Mouse (Mus musculus) testis, postnatal 14 days (tissue): ENCODE data around the gene Sept4.

Experiments
- DNase-seq: peaks from one replicate; pipeline ENCODE4 v3.0.0; 2021; ENCODE audit warnings: low spot score

Sept4 gene

GRCm38 (mm10) chr11:87579713-87580112 lies 11.0 kb downstream of the Sept4 start:
- no peak for DNase-seq

GRCm38 (mm10) chr11:87580543-87581085 lies 11.9 kb downstream of the Sept4 start:
- no peak for DNase-seq

- DNase-seq, result no peak
Observed at GRCm38 (mm10) chr11:87581161-87581865, 12.6 kb downstream of the Sept4 start.

- no peak for DNase-seq
Observed at GRCm38 (mm10) chr11:87581933-87582710, 13.4 kb downstream of the Sept4 start.

- DNase-seq, result no peak
Observed at GRCm38 (mm10) chr11:87583291-87584034, 14.8 kb downstream of the Sept4 start.

- DNase-seq, result no peak
Observed at GRCm38 (mm10) chr11:87584711-87585505, 16.2 kb downstream of the Sept4 start.

- DNase-seq, result no peak
Observed at GRCm38 (mm10) chr11:87587211-87587874, 18.6 kb downstream of the Sept4 start.

GRCm38 (mm10) chr11:87589605-87590004 lies 20.9 kb downstream of the Sept4 start:
- no peak for DNase-seq

- DNase-seq, result no peak
Observed at GRCm38 (mm10) chr11:87590841-87591525, 22.3 kb downstream of the Sept4 start.

- DNase-seq, result peak; percentile 100
Observed at GRCm38 (mm10) chr11:87591526-87592353, 23.0 kb downstream of the Sept4 start, which contains the start of gene Mtmr4. Gene Mtmr4 (plus strand): TSS chr11:87592162.

- DNase-seq, result no peak
Observed at GRCm38 (mm10) chr11:87592354-87592695, 23.6 kb downstream of the Sept4 start.

GRCm38 (mm10) chr11:87592713-87593598 lies 24.3 kb downstream of the Sept4 start:
- no peak for DNase-seq

- peak; percentile 84 for DNase-seq
Observed at GRCm38 (mm10) chr11:87595327-87595841, 26.7 kb downstream of the Sept4 start.

- no peak for DNase-seq
Observed at GRCm38 (mm10) chr11:87595976-87596375, 27.3 kb downstream of the Sept4 start.

GRCm38 (mm10) chr11:87596492-87596891 lies 27.8 kb downstream of the Sept4 start:
- DNase-seq, result no peak

- DNase-seq, result no peak
Observed at GRCm38 (mm10) chr11:87597061-87597460, 28.4 kb downstream of the Sept4 start.

GRCm38 (mm10) chr11:87599395-87600089 lies 30.8 kb downstream of the Sept4 start:
- DNase-seq, result no peak
